Mouse (Mus musculus) CH12.LX (cell line): Measurements from ENCODE around the gene Vat1l. TPM values are rescaled to one million over a fixed set of nuclear protein-coding genes. Genes with fewer than 3 reads are reported as not detected.

Source experiments
- DNase-seq: peaks from one replicate; pipeline ENCODE4 v3.0.0-alpha.2; 2013; ENCODE audit errors: extremely low read depth
- H3K27ac ChIP-seq: 2 replicates; pipeline ENCODE4 v1.5.1; 2012; ENCODE audit warnings: low read depth, mild to moderate bottlenecking, control low read depth, moderate library complexity; ENCODE audit not compliant: insufficient read depth
- H3K27me3 ChIP-seq: replicated peaks from 2 replicates; pipeline ENCODE3; 2012; ENCODE audit warnings: inconsistent platforms
- H3K36me3 ChIP-seq, 2 experiments: replicated peaks in 1 of 2; 2 replicates each; pipeline versions ENCODE3 to v1.6.1; 2012; ENCODE audit warnings: inconsistent platforms in 1 of 2, low read length in 1 of 2, mild to moderate bottlenecking in 1 of 2, mixed read lengths in 1 of 2, moderate library complexity in 1 of 2; ENCODE audit not compliant: control insufficient read depth in 1 of 2, insufficient read depth in 1 of 2
- H3K4me1 ChIP-seq, 2 experiments: 2 replicates each; pipeline ENCODE4 v1.6.1; 2012; ENCODE audit warnings: inconsistent platforms in 1 of 2, moderate library complexity in 1 of 2; ENCODE audit not compliant: insufficient read depth in 2 of 2, control insufficient read depth in 1 of 2
- H3K4me2 ChIP-seq: 2 replicates; pipeline ENCODE4 v1.6.1; 2012; ENCODE audit warnings: low read depth, mild to moderate bottlenecking, control low read depth; ENCODE audit not compliant: poor library complexity, insufficient read depth, severe bottlenecking
- H3K4me3 ChIP-seq, 3 experiments: fragments of 150-350 bp in 1 of 3; sonication (generic) in 1 of 3; replicated peaks in 1 of 3; 2 replicates each; pipeline versions ENCODE3 to v1.5.1; 2011 to 2012; ENCODE audit warnings: low read depth in 2 of 3, low read length in 2 of 3, mild to moderate bottlenecking in 2 of 3, moderate library complexity in 2 of 3, control low read depth in 1 of 3, improper control_type of control experiment in 1 of 3, inconsistent platforms in 1 of 3, mixed read lengths in 1 of 3; ENCODE audit not compliant: poor library complexity in 1 of 3
- H3K79me2 ChIP-seq: replicated peaks from 2 replicates; pipeline ENCODE4 v1.6.1; 2012; ENCODE audit warnings: mild to moderate bottlenecking, moderate library complexity; ENCODE audit not compliant: control insufficient read depth, poor library complexity, insufficient read depth, severe bottlenecking; ENCODE audit errors: extremely low read depth
- H3K9ac ChIP-seq: 2 replicates; pipeline ENCODE4 v1.6.1; 2012; ENCODE audit warnings: low read depth, mild to moderate bottlenecking, control low read depth, moderate library complexity; ENCODE audit not compliant: insufficient read depth
- H3K9me3 ChIP-seq: replicated peaks from 2 replicates; pipeline ENCODE3; 2012; ENCODE audit warnings: low read length, inconsistent platforms, mixed read lengths
- BHLHE40 ChIP-seq: IDR thresholded peaks from 2 replicates; pipeline ENCODE4 v1.6.1; 2011; ENCODE audit warnings: mild to moderate bottlenecking, low read depth, low read length, improper control_type of control experiment
- CHD1 ChIP-seq: IDR thresholded peaks from 2 replicates; pipeline ENCODE4 v1.6.1; 2012; ENCODE audit warnings: low read depth, low read length, improper control_type of control experiment, inconsistent platforms
- CHD2 ChIP-seq: IDR thresholded peaks from 2 replicates; pipeline ENCODE4 v1.6.1; 2011; ENCODE audit warnings: low read length, improper control_type of control experiment
- CTCF ChIP-seq, 2 experiments: IDR thresholded peaks in 1 of 2; conservative IDR thresholded peaks in 1 of 2; 2 replicates each; pipeline ENCODE4 v1.5.1; 2011 to 2012; ENCODE audit warnings: low read depth in 2 of 2, low read length in 2 of 2, improper control_type of control experiment in 1 of 2, inconsistent platforms in 1 of 2, mild to moderate bottlenecking in 1 of 2, moderate library complexity in 1 of 2
- ELF1 ChIP-seq: IDR thresholded peaks from 2 replicates; pipeline ENCODE4 v1.6.1; 2014; ENCODE audit warnings: low read depth, mild to moderate bottlenecking, inconsistent platforms, low read length, improper control_type of control experiment
- EP300 ChIP-seq: IDR thresholded peaks from 2 replicates; pipeline ENCODE4 v1.6.1; 2011; ENCODE audit warnings: low read length, improper control_type of control experiment
- GABPA ChIP-seq: IDR thresholded peaks from 2 replicates; pipeline ENCODE4 v1.6.1; 2012; ENCODE audit warnings: low read depth, low read length, improper control_type of control experiment, inconsistent platforms; ENCODE audit not compliant: insufficient replicate concordance
- IRF4 ChIP-seq: IDR thresholded peaks from 2 replicates; pipeline ENCODE4 v1.6.1; 2014; ENCODE audit warnings: low read depth, mild to moderate bottlenecking, inconsistent platforms, low read length, improper control_type of control experiment
- JUN ChIP-seq: IDR thresholded peaks from 2 replicates; pipeline ENCODE4 v1.6.1; 2011; ENCODE audit warnings: low read depth, mild to moderate bottlenecking, low read length, improper control_type of control experiment, moderate library complexity; ENCODE audit not compliant: insufficient read depth
- JUND ChIP-seq: conservative IDR thresholded peaks from 2 replicates; pipeline ENCODE4 v1.6.1; 2011; ENCODE audit warnings: low read depth, low read length, improper control_type of control experiment
- KAT2A ChIP-seq: IDR thresholded peaks from 2 replicates; pipeline ENCODE4 v1.6.1; 2012; ENCODE audit warnings: low read length, improper control_type of control experiment, inconsistent platforms; ENCODE audit not compliant: insufficient replicate concordance
- MAX ChIP-seq: IDR thresholded peaks from 2 replicates; pipeline ENCODE4 v1.6.1; 2011; ENCODE audit warnings: low read length, improper control_type of control experiment
- MAZ ChIP-seq: IDR thresholded peaks from 2 replicates; pipeline ENCODE4 v1.6.1; 2012; ENCODE audit warnings: low read depth, mild to moderate bottlenecking, inconsistent platforms, low read length, improper control_type of control experiment, moderate library complexity
- MXI1 ChIP-seq: IDR thresholded peaks from 2 replicates; pipeline ENCODE4 v1.6.1; 2011; ENCODE audit warnings: mild to moderate bottlenecking, low read depth, low read length, improper control_type of control experiment
- PAX5 ChIP-seq: IDR thresholded peaks from 2 replicates; pipeline ENCODE4 v1.6.1; 2012; ENCODE audit warnings: low read length, inconsistent platforms, mixed read lengths
- POLR2A ChIP-seq: IDR thresholded peaks from 2 replicates; pipeline ENCODE4 v1.6.1; 2011; ENCODE audit warnings: low read depth, mild to moderate bottlenecking, improper control_type of control experiment, low read length
- POLR2AphosphoS2 ChIP-seq: IDR thresholded peaks from 2 replicates; pipeline ENCODE4 v1.6.1; 2011; ENCODE audit warnings: low read depth, low read length, improper control_type of control experiment
- RAD21 ChIP-seq: IDR thresholded peaks from 2 replicates; pipeline ENCODE4 v1.6.1; 2011; ENCODE audit warnings: low read depth, mild to moderate bottlenecking, low read length, improper control_type of control experiment, moderate library complexity
- RCOR1 ChIP-seq: conservative IDR thresholded peaks from 2 replicates; pipeline ENCODE4 v1.6.1; 2012; ENCODE audit warnings: low read depth, mild to moderate bottlenecking, inconsistent platforms, low read length, improper control_type of control experiment
- SMC3 ChIP-seq: IDR thresholded peaks from 2 replicates; pipeline ENCODE4 v1.6.1; 2011; ENCODE audit warnings: low read depth, low read length, improper control_type of control experiment
- TCF12 ChIP-seq: IDR thresholded peaks from 2 replicates; pipeline ENCODE4 v1.6.1; 2014; ENCODE audit warnings: low read depth, mild to moderate bottlenecking, inconsistent platforms, low read length, improper control_type of control experiment
- USF1 ChIP-seq: IDR thresholded peaks from 2 replicates; pipeline ENCODE4 v1.6.1; 2014; ENCODE audit warnings: low read depth, mild to moderate bottlenecking, inconsistent platforms, low read length, improper control_type of control experiment
- USF2 ChIP-seq: conservative IDR thresholded peaks from 2 replicates; pipeline ENCODE4 v1.6.1; 2011; ENCODE audit warnings: low read depth, low read length, improper control_type of control experiment
- ZNF384 ChIP-seq: IDR thresholded peaks from 2 replicates; pipeline ENCODE4 v1.6.1; 2012; ENCODE audit warnings: low read depth, low read length, improper control_type of control experiment, inconsistent platforms
- dilution Hi-C: fragments of 300-500 bp; cut with MboI; formaldehyde crosslinking; loops from 2 replicates; pipeline ENCODE4 v1.14.3; 2020; ENCODE audit warnings: low sequenced_read_pairs; ENCODE audit not compliant: extremely low pct_unique_long_range_greater_than_20kb, extremely low pct_ligation_motif_present
- in situ Hi-C: fragments of 300-500 bp; cut with MboI; formaldehyde crosslinking; loops from 3 replicates; pipeline ENCODE4 v1.14.3; 2019; ENCODE audit warnings: low sequenced_read_pairs, low pct_ligation_motif_present, low pct_unique_long_range_greater_than_20kb, mixed read lengths
- polyA plus RNA-seq: library from polyadenylated mRNA; unstranded; fragments of >175 nt; gene quantifications from 2 replicates; pipeline ENCODE4 v1.2.1, GENCODE M21; 2012; ENCODE audit warnings: low read depth; ENCODE audit not compliant: insufficient read length
- total RNA-seq, 2 experiments: library from RNA; depleted of rRNA; stranded (reverse); fragments of 300-350 nt in 1 of 2; fragments of >200 nt in 1 of 2; gene quantifications; 2 replicates each; pipeline ENCODE4 v1.2.3; 2012 to 2014

Gene Vat1l
- total and polyA plus RNA-seq, 3 experiments: not detected

DNA sequence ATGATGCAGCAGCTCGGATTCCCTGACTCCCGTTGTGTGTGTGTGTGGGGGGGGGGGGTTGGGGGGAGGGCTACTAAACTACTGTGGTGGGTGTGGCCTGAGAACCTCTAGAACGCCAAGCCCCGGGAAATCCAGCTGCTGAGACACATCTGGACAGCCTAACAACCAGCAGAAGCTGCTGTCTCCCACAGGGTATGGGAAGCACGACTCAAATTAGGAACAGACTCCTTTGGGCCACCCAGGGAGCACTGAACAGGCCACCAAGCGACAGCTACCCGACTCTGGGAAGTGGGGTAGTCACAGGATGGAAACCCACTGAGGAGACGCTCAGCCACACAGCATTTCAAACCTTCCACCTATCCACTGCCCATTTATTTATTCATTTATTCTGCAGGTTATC lies 158.2 kb downstream of the Vat1l start:
- in situ Hi-C loops: no loop called here
- Histone ChIP-seq H3K27me3 (no peaks in the 10 kb centered on the region), H3K79me2 (no peaks in the 10 kb centered on the region), H3K4me1 (no peaks in the 10 kb centered on the region), H3K9ac (no peak overlapping the region), H3K9me3 (peaks cover 74% of the 10 kb centered on the region), H3K36me3 (no peaks in the 10 kb centered on the region), H3K4me3 (no peak overlapping the region), H3K4me2 (no peak overlapping the region), H3K27ac (no peak overlapping the region)
- no peak for DNase-seq
- TF ChIP-seq MXI1: no peak
- no peak for TF ChIP-seq PAX5
- TF ChIP-seq USF2: no peak
- no peak for TF ChIP-seq MAX
- TF ChIP-seq RAD21: no peak
- no peak for TF ChIP-seq CHD2
- TF ChIP-seq JUND: no peak
- no peak for TF ChIP-seq RCOR1
- TF ChIP-seq POLR2AphosphoS2: no peak
- no peak for TF ChIP-seq EP300
- dilution Hi-C loops: no loop called here

DNA sequence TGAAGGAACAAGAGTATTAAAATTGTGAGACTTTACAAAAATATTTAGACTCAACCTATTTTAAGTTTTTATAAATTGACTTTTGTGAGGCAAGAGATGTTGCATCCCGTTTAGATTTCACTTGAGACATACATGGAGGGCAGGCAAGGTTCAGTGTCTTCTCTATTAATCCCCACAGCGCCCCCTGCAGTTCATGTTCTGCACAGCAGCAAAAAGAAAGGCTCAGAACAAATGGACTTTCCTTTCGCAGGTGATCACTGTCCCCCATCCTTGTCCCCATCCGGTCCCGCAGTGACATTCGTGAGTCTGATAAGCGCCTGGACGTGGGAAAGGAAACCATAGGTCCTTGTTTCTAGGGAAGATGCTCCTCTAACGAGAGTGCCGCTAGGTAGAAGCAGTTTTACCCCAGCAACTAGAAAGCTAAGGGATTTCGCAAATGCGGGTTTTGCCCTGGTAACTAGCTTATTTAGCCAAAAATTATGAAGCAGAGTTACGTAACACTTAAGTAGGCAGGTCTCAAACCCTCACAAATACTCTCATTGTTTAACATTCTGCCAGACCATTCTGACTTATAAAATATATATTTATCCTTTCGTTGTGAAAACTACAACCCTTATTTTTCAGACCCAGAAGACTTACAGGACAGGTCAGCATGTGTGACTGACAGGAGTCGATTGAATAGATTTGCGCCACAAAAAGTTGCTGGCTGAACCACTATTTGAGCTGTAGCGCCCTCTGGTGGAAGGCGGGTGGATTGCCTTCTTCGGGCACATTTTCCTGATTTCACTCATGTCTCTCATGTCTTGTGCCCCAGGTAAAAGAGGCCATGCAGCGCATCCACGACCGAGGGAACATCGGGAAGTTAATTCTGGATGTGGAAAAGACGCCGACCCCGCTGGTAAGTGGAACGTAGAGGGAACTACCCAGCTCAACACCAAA lies 163.9 kb downstream of the Vat1l start:
- Histone ChIP-seq H3K4me1 (no peaks in the 10 kb centered on the region), H3K27ac (no peak overlapping the region), H3K9me3 (peaks cover 57% of the 10 kb centered on the region), H3K4me3 (no peak overlapping the region), H3K36me3 (no peaks in the 10 kb centered on the region), H3K4me2 (no peak overlapping the region), H3K9ac (no peak overlapping the region)
- DNase-seq: peak; percentile 40
- dilution Hi-C loops: no loop called here
- TF ChIP-seq SMC3 (peak; percentile 42), JUND (no peak), CTCF (conservative IDR thresholded peaks at IDR 0.05 in 1 of 2, IDR thresholded peaks at IDR 0.05 in 1 of 2; ENCODE audit: low read depth in 2 of 2, low read length in 2 of 2) (peak; percentile 20 to 68; a peak in 3 of 4 replicates), JUN (no peak), RAD21 (peak; percentile 57)
- TF ChIP-seq, all 38 proteins: peak for 3
- H3K79me2 ChIP-seq: no peaks in the 10 kb centered on the region
- in situ Hi-C loops: no loop called here
- H3K27me3 ChIP-seq: no peaks in the 10 kb centered on the region

DNA sequence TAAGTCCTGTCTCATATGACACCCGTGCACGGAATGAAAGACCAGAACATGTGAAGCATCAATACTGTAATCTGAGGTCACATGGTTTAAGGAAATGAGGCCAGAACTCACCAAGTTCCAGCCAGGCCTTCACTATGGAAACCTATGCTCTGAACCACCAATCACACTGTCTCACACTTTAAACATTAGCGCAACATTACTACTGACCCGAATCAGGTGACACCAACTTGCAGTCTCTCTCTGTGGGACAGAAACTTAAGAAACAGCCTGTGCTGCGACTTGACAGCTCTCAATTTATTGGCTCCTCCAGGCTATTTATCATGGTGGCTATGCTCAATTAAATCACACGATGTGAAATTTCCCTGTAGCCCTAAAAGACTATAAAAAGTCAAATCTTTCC lies 169.0 kb downstream of the Vat1l start:
- H3K4me2 ChIP-seq: no peak overlapping the region
- H3K4me3 ChIP-seq: no peak overlapping the region
- H3K9me3 ChIP-seq: peaks cover 52% of the 10 kb centered on the region
- no peaks in the 10 kb centered on the region for H3K36me3 ChIP-seq
- H3K27me3 ChIP-seq: no peaks in the 10 kb centered on the region
- H3K4me1 ChIP-seq: no peaks in the 10 kb centered on the region
- in situ Hi-C loops (loop anchor here (10.0 kb wide), 1 partner anchor 300 kb away; no protein-coding TSS in a partner anchor), dilution Hi-C loops (no loop called here)
- no peak overlapping the region for H3K27ac ChIP-seq
- no peak overlapping the region for H3K9ac ChIP-seq
- DNase-seq: no peak
- H3K79me2 ChIP-seq: no peaks in the 10 kb centered on the region
- TF ChIP-seq PAX5: no peak
- TF ChIP-seq GABPA: no peak
- no peak for TF ChIP-seq IRF4
- TF ChIP-seq TCF12: no peak
- TF ChIP-seq MAZ: no peak
- TF ChIP-seq CHD2: no peak
- no peak for TF ChIP-seq BHLHE40
- TF ChIP-seq POLR2AphosphoS2: no peak
- TF ChIP-seq RAD21: no peak
- no peak for TF ChIP-seq ELF1
- no peak for TF ChIP-seq MXI1
- TF ChIP-seq CTCF (conservative IDR thresholded peaks at IDR 0.05 in 1 of 2, IDR thresholded peaks at IDR 0.05 in 1 of 2; ENCODE audit: low read depth in 2 of 2, low read length in 2 of 2): no peak
- no peak for TF ChIP-seq KAT2A
- TF ChIP-seq CHD1: no peak
- TF ChIP-seq USF1: no peak
- no peak for TF ChIP-seq POLR2A
- no peak for TF ChIP-seq ZNF384
